Mouse (Mus musculus) frontal cortex, postnatal 14 days (tissue): ENCODE results near the gene Ces1e.
"Not testable (repeated sequence)": the region's sequence is repeated elsewhere in the genome, so short reads cannot be mapped to it uniquely, and the experiment has no call there.

Experiments used
- DNase-seq, 2 experiments: peaks; one replicate each; pipeline ENCODE4 v3.0.0; 2022; ENCODE audit warnings: low spot score in 2 of 2

The Ces1e gene

GRCm38 (mm10) chr8:93229446-93229845 is at the start of gene Ces1e:
Gene Ces1e, minus strand, starts transcription at chr8:93229619.
- no peak for DNase-seq

GRCm38 (mm10) chr8:93278176-93278805 is 48.9 kb upstream of the Ces1e start:
- DNase-seq = no peak

DNA sequence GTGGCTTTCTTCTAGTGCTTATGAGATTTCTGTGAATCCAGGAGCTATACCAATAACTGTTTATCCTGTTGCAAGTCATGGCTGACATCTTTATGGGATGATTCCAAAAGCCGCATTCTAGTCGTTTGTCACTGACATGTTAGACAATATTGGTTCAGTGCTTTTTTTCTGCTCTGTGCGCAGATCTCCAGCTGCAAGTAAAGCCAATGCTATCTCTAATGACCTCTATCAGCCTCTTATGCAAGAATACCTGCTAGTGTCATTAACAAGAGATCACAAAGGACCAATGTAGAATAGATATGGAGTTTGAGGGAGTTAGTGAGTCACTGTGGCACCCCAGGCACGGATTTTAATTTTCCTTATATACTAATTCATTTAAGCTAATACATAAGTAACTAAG is 45.2 kb upstream of the Ces1e start:
- DNase-seq = no peak

DNA sequence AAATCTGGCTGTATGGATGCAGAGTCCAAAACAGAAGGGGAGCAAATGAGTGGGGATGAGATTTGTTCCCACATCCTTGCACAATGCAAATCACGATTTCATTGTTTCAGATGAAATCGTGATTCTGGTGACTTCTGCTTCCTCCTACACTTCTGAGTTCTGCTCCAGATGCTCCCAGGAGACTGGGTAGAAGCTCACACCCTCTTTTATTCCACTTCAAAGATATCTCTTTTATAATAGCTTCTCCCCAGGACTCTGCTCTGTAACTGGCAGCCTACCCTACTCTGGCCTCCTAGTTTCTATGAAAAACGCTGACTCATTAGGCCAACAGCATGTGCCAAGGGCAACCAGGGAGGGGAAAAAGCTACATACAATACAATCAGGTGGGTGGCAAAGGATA is 43.9 kb upstream of the Ces1e start:
- no peak for DNase-seq

DNA sequence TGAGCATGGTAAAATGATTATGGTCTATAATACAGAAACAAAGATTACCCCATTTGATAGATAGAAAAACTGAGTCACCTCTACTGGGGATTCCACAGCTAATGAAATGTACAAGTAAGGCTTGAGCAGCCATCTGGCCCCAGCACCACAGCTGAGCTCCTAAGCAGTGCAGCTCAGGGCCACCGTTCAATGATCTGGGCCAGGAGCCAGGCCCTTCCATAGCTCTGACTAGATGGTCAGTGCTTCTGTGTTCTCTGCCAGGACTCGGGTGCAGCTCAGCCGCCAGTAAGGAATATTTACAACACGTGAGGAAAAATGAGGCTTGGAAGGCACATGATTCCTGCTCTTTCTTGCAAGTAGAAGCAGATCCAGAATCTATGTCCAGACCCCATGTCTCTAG is 43.3 kb upstream of the Ces1e start:
- DNase-seq = no peak

GRCm38 (mm10) chr8:93261436-93261835 is 32.0 kb upstream of the Ces1e start:
- DNase-seq = no peak

DNA sequence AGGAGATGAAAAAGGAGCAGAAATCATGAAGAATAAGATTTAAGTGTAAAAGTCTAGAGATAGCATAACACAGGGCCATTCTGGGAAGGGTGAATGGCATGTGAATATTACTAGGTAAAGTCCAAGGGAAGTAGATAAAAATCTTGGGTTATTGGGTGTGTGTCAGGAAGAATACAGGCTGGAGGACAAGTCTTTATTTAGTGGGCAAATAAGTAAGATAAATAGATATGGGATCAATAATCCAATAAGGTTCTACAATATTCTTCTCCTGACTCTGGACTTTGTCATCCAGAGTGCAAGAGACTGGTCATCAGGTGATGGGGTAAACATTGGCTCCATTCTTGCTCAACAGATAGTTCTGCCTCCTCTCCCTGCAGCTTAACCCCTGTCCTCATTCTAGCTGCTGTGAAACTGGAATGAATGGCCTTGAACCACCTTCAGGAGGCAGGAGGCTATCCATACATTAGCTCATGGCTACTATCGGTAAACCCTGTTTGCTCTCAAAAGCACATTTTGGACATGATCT is 23.0 kb upstream of the Ces1e start:
- no peak for DNase-seq

DNA sequence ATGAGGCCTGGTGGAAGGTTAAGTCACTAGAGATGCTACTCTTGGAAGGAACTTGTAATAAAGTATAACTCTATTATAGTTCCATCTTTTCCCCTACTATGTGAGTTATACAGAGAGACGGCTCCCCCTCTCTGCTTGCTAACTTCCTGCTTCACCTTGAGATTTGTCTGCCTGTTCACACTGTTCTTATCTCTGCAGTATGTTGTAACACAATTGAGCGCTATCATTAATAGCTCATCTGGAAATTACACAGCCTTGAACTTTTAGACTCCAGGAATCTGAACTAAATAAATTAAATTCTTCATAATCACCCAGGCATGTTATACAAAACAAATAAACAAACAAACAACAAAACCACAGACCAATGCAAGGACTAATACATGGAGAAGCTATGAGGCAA is 16.6 kb upstream of the Ces1e start:
- DNase-seq = no peak

DNA sequence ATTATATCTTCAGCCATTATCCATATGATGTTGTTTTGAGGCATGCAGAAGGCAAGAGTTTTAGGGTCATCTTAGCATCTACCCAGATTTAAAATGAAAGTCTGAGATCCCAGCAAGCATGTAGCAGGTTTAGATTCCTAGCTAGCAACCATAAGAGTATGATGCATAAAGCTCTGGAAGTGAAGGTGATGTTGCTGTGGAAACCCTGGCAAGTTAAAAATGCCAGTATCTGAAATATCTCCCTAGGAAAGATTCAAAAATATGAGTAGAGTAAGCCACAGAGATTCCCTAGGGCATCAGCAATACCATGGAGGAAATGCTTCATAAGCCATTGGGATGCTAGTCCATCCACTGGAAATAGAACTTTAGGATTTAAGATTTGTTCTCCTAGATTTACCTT is 10.5 kb upstream of the Ces1e start:
- no peak for DNase-seq

DNA sequence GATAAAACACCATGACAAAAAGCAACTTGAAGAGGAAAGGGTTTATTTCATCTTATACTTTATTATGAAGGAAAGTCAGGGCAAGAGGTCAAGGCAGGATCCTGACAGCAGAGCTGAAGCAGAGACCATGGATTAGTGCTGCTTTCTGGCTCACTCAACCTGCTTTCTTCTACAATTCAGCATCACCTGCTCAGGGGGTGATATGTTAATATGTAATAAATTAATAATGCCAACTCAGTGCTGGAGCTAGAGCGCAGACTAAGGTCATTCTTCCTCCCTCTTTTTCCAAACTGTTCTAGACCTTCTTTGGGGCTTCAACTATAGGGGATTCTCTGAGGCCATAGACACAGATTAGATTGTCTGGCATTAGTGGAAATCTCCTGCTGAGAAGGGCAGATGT is 6.3 kb upstream of the Ces1e start:
- no peak for DNase-seq

DNA sequence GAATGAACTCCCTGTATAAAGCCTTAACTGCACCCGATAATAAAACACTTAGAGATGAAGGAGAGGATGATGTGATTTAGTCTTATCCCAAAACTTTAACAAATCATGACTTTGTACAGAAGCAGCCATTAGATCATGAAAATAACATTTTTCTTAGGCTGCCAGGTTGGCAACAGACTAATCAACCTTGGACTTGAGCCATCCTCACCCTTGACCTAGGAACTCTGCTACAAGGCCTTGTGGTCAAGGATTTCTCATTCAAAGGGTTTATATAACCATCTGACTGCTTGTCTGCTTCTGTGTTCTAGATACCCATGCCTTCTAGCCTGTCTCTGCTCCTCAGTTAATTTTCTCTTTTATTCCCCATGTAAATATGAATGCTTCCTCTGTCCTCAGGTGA is 5.3 kb upstream of the Ces1e start:
- DNase-seq = no peak

DNA sequence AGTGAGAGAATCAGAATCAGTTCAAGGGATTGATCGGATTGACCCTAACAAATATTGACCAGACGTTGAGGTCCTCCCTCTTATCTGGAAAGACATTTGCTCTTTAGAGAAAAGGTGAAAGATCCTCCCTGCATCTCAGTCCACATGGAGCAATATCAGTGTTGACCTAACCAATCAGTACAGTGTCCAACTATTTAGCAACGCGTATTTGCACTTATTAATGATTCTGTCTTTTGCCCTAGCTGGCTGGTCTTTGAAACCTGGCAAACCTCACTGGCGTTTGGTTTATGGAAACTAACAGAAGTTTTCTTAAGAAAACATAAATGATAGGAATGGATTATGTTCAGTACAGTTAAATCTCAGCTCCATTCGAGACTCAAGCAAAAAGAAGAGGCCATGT is 4.6 kb upstream of the Ces1e start:
- DNase-seq = no peak

GRCm38 (mm10) chr8:93228673-93229370 is 597 bp downstream of the Ces1e start:
- DNase-seq = no peak

GRCm38 (mm10) chr8:93226471-93226870 is 2.9 kb downstream of the Ces1e start:
- not testable (repeated sequence) for DNase-seq

- no peak for DNase-seq
Measured at GRCm38 (mm10) chr8:93221896-93222295, 7.5 kb downstream of the Ces1e start.

- DNase-seq = no peak
Measured at GRCm38 (mm10) chr8:93217867-93218266, 11.6 kb downstream of the Ces1e start.

GRCm38 (mm10) chr8:93217375-93217774 is 12.0 kb downstream of the Ces1e start:
- DNase-seq = no peak

- no peak for DNase-seq
Measured at GRCm38 (mm10) chr8:93211091-93211490, 18.3 kb downstream of the Ces1e start.

- DNase-seq = not testable (repeated sequence)
Measured at GRCm38 (mm10) chr8:93199146-93199545, 30.3 kb downstream of the Ces1e start.

- DNase-seq = no peak
Measured at GRCm38 (mm10) chr8:93197685-93198525, 31.5 kb downstream of the Ces1e start, which contains the start of gene Ces1d. Gene Ces1d, minus strand, starts transcription at chr8:93197838.

DNA sequence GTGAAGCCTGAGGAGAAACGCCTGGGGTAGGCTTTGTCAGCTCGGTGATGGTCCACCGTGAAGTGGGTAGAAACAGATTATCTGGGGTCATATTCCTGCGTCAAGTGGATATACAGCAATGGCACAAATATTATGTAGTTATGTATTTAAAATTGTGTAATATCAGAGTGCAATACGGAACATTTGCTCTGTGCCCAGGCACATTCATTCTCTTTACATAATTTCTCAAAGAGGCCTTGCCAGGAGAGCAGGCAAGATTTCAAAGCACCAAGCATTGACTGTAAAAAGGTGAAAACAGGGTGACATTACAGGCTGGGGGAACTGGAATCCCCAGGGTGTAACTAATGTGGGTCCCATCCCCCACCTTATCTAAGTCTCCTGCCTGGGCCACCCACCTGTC is 33.0 kb downstream of the Ces1e start:
- DNase-seq = no peak

DNA sequence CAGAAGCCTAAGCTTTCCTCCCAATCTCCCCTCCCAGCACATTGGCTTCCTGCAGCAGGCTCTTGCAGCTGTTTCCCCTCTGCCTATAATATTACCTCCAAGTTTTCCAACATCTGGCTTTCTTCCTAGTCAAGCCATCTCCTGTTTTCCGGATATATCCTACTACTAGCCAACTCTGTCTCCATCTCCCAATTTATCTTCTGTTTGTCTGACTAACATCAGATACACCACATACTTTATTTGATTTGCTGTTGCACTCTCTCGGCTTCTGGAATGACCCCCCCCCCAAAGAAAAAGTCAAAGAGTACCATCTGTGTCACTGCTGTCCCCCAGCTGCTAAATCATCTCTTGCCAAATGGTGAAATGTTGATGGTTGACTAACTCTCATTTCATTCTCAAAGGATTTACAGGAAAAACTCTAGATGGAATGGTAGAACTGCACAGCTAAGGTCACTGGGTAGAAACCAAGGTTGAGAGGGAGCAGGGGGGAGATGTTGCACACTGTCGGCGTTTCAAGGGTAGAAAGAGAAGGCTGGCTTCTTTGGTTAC is 48.8 kb downstream of the Ces1e start:
- no peak for DNase-seq
